Mouse (Mus musculus): Measurements from ENCODE around the gene Zscan10. TPM values are rescaled to one million over a fixed set of nuclear protein-coding genes. Genes with fewer than 3 reads are reported as not detected.

Zscan10 gene
- polyA plus RNA-seq, 1 experiment: 0.02 TPM

DNA sequence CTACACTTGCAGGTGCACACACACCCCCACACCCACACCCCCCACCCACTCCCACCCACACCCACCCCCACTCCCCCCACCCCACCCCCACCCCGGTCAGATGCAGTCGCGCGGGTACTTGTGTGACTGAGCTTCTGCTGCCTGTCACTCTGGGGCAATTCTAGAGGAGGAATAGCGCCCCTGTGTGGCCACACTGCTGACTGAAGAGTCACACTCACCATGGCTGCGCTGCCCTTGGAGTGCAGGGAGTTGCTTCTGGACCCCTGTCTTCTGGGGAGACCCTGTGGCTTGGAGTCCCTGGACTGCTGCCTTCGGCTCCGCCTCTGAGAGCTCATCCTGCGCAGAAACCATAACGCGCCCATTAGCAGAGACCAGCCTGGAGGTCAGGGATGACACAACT lies 40.9 kb upstream of the Zscan10 start:
- Histone ChIP-seq H3K4me2 (ENCODE audit: low read depth) (no peak overlapping the region), H3K79me2 (ENCODE audit: control insufficient read depth, insufficient read depth) (peaks cover 9% of the 10 kb centered on the region), H3K36me3 (ENCODE audit: control insufficient read depth, insufficient read depth) (peaks cover 16% of the 10 kb centered on the region), H3K27me3 (ENCODE audit: control insufficient read depth, insufficient read depth, insufficient read length) (no peaks in the 10 kb centered on the region), H3K4me3 (no peak overlapping the region), H3ac (ENCODE audit: control insufficient read depth, insufficient read length) (no peak overlapping the region)
- TF ChIP-seq POLR2AphosphoS2 (IDR thresholded peaks at IDR 0.05; ENCODE audit: insufficient read length, low read depth): no peak
- no peak for TF ChIP-seq SRF (IDR thresholded peaks at IDR 0.05; ENCODE audit: control insufficient read depth, insufficient read length, low read depth)
- TF ChIP-seq REST (IDR thresholded peaks at IDR 0.05; ENCODE audit: insufficient read depth, insufficient read length): no peak
- no peak for TF ChIP-seq POLR2A (IDR thresholded peaks at IDR 0.05; ENCODE audit: insufficient read length, low read depth)
- TF ChIP-seq MYOG (IDR thresholded peaks at IDR 0.05; ENCODE audit: control insufficient read depth in 1 of 3, insufficient read depth in 1 of 3, insufficient read length in 2 of 3, low read depth in 2 of 3): no peak
- TF ChIP-seq USF1 (IDR thresholded peaks at IDR 0.05; ENCODE audit: low read depth): no peak
- no peak for TF ChIP-seq TCF3 (IDR thresholded peaks at IDR 0.05; ENCODE audit: insufficient read length, low read depth)
- TF ChIP-seq MAX (IDR thresholded peaks at IDR 0.05; ENCODE audit: low read depth): no peak
- TF ChIP-seq E2F4 (IDR thresholded peaks at IDR 0.05; ENCODE audit: insufficient read depth): no peak
- no peak for TF ChIP-seq MYOD1 (IDR thresholded peaks at IDR 0.05; ENCODE audit: control insufficient read depth in 1 of 3, insufficient read length in 2 of 3, low read depth in 2 of 3)
- no peak for TF ChIP-seq CEBPB (IDR thresholded peaks at IDR 0.05; ENCODE audit: insufficient read depth, poor library complexity, severe bottlenecking)
- no peak for TF ChIP-seq TCF12 (IDR thresholded peaks at IDR 0.05; ENCODE audit: insufficient read depth, poor library complexity, severe bottlenecking)

DNA sequence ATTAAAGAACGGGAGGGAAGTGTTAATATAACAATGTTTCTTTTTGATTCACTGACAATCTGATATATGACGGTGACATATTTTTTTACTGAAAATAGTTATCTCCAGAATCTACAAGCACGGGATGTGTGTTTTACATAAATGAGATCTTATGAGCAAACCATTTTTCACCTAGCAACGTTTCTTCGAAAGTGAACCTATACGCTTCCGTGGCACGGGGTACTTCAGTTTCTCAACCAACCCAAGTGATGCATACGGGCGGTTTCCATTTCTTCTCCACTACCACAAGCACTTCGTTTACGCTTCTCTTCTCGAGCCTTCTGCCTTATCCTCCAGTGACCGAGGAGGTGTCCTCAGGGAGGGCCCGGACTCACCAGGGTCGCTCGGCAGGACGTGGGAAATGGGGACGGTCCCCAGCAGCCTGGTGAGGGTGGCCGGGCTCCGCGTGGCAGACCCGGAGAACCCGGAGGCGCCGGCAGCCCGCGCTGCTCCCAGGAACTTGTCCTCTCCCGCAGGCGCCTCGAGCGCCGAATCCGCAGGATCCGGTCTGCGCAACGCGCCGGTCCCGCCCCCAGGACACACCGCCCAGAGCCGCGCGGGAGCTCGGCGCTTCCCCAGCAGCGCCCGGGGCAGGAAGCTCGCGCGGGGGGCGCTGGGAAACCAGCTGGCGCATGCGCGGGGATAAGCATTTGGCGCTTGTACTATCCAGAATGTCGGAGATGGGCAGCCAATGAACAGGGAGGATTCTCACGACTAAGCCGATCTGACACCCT lies 36.9 kb upstream of the Zscan10 start, which contains the start of gene Zfp213:
Gene Zfp213 (minus strand): TSS at position 644 of the 773 bp plus-strand sequence.
- peak within 1 kb of the TSS; percentile 87 for H3ac ChIP-seq (ENCODE audit: control insufficient read depth, insufficient read length)
- H3K79me2 ChIP-seq (ENCODE audit: control insufficient read depth, insufficient read depth): peaks cover 9% of the 10 kb centered on the region
- no peaks in the 10 kb centered on the region for H3K27me3 ChIP-seq (ENCODE audit: control insufficient read depth, insufficient read depth, insufficient read length)
- TF ChIP-seq MAX (IDR thresholded peaks at IDR 0.05; ENCODE audit: low read depth): no peak
- TF ChIP-seq POLR2A (IDR thresholded peaks at IDR 0.05; ENCODE audit: insufficient read length, low read depth): peak; percentile 81
- no peak for TF ChIP-seq TCF12 (IDR thresholded peaks at IDR 0.05; ENCODE audit: insufficient read depth, poor library complexity, severe bottlenecking)
- no peak for TF ChIP-seq SRF (IDR thresholded peaks at IDR 0.05; ENCODE audit: control insufficient read depth, insufficient read length, low read depth)
- no peak for TF ChIP-seq USF1 (IDR thresholded peaks at IDR 0.05; ENCODE audit: low read depth)
- TF ChIP-seq MYOG (IDR thresholded peaks at IDR 0.05; ENCODE audit: control insufficient read depth in 1 of 3, insufficient read depth in 1 of 3, insufficient read length in 2 of 3, low read depth in 2 of 3): peak in 1 of 3 experiments; percentile 2
- TF ChIP-seq POLR2AphosphoS2 (IDR thresholded peaks at IDR 0.05; ENCODE audit: insufficient read length, low read depth): peak; percentile 75
- peak; percentile 26 for TF ChIP-seq E2F4 (IDR thresholded peaks at IDR 0.05; ENCODE audit: insufficient read depth)
- H3K4me3 ChIP-seq: peak within 1 kb of the TSS; percentile 92
- H3K36me3 ChIP-seq (ENCODE audit: control insufficient read depth, insufficient read depth): peaks cover 11% of the 10 kb centered on the region
- peak within 1 kb of the TSS; percentile 99 for H3K4me2 ChIP-seq (ENCODE audit: low read depth)

DNA sequence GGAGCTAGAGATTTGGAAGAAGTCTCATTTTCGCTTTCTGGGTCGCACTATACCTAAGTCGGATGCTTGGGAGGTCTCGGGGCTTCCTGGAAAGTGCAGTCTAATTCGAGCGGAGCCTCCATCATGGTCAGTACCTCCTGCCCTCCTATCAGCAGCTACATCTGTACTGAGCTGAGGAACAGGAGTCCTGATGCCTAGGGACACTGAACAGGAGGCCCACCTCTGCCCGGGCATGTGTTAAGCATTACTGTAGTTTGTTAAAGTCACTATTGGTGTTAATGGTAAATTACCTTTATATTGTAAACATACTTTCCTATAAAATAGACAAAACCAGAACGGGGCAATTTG lies 36.3 kb upstream of the Zscan10 start:
- Histone ChIP-seq H3K27me3 (ENCODE audit: control insufficient read depth, insufficient read depth, insufficient read length) (no peaks in the 10 kb centered on the region), H3K36me3 (ENCODE audit: control insufficient read depth, insufficient read depth) (peaks cover 11% of the 10 kb centered on the region), H3ac (ENCODE audit: control insufficient read depth, insufficient read length) (peak overlapping the region; percentile 87), H3K4me3 (peak overlapping the region; percentile 92), H3K4me2 (ENCODE audit: low read depth) (peak overlapping the region; percentile 99), H3K79me2 (ENCODE audit: control insufficient read depth, insufficient read depth) (peaks cover 9% of the 10 kb centered on the region)
- TF ChIP-seq MYOG (IDR thresholded peaks at IDR 0.05; ENCODE audit: control insufficient read depth in 1 of 3, insufficient read depth in 1 of 3, insufficient read length in 2 of 3, low read depth in 2 of 3) (no peak), SRF (IDR thresholded peaks at IDR 0.05; ENCODE audit: control insufficient read depth, insufficient read length, low read depth) (no peak), REST (IDR thresholded peaks at IDR 0.05; ENCODE audit: insufficient read depth, insufficient read length) (no peak), E2F4 (IDR thresholded peaks at IDR 0.05; ENCODE audit: insufficient read depth) (no peak), MAX (IDR thresholded peaks at IDR 0.05; ENCODE audit: low read depth) (no peak), TCF12 (IDR thresholded peaks at IDR 0.05; ENCODE audit: insufficient read depth, poor library complexity, severe bottlenecking) (no peak), TCF3 (IDR thresholded peaks at IDR 0.05; ENCODE audit: insufficient read length, low read depth) (no peak), POLR2AphosphoS2 (IDR thresholded peaks at IDR 0.05; ENCODE audit: insufficient read length, low read depth) (no peak), MYOD1 (IDR thresholded peaks at IDR 0.05; ENCODE audit: control insufficient read depth in 1 of 3, insufficient read length in 2 of 3, low read depth in 2 of 3) (no peak)

DNA sequence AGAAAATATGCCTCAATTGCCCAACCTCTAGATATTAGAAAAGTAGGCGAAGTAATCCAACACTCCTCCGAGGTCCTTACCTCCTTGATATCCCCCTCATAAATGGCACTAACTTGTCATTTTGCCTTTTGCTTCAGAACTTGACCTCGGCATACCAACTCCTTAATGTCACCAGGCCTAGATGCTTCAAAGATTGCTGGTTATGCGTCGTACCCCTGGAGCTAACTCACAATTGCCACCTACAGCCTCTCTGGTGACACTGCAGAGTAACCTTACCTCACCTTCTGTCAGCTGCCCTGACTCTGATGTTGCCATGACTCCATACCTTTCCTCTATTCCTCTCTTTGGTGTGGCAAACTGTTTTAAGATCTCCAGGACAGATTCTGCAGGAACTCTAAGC lies 33.9 kb upstream of the Zscan10 start:
- Histone ChIP-seq H3K79me2 (ENCODE audit: control insufficient read depth, insufficient read depth) (peaks cover 9% of the 10 kb centered on the region), H3ac (ENCODE audit: control insufficient read depth, insufficient read length) (no peak overlapping the region), H3K4me2 (ENCODE audit: low read depth) (no peak overlapping the region), H3K27me3 (ENCODE audit: control insufficient read depth, insufficient read depth, insufficient read length) (no peaks in the 10 kb centered on the region), H3K36me3 (ENCODE audit: control insufficient read depth, insufficient read depth) (no peaks in the 10 kb centered on the region), H3K4me3 (no peak overlapping the region)
- TF ChIP-seq POLR2A (IDR thresholded peaks at IDR 0.05; ENCODE audit: insufficient read length, low read depth) (no peak), TCF3 (IDR thresholded peaks at IDR 0.05; ENCODE audit: insufficient read length, low read depth) (no peak), E2F4 (IDR thresholded peaks at IDR 0.05; ENCODE audit: insufficient read depth) (no peak), MYOG (IDR thresholded peaks at IDR 0.05; ENCODE audit: control insufficient read depth in 1 of 3, insufficient read depth in 1 of 3, insufficient read length in 2 of 3, low read depth in 2 of 3) (no peak), REST (IDR thresholded peaks at IDR 0.05; ENCODE audit: insufficient read depth, insufficient read length) (no peak), SRF (IDR thresholded peaks at IDR 0.05; ENCODE audit: control insufficient read depth, insufficient read length, low read depth) (no peak), TCF12 (IDR thresholded peaks at IDR 0.05; ENCODE audit: insufficient read depth, poor library complexity, severe bottlenecking) (no peak), USF1 (IDR thresholded peaks at IDR 0.05; ENCODE audit: low read depth) (no peak), MYOD1 (IDR thresholded peaks at IDR 0.05; ENCODE audit: control insufficient read depth in 1 of 3, insufficient read length in 2 of 3, low read depth in 2 of 3) (no peak), CEBPB (IDR thresholded peaks at IDR 0.05; ENCODE audit: insufficient read depth, poor library complexity, severe bottlenecking) (no peak), POLR2AphosphoS2 (IDR thresholded peaks at IDR 0.05; ENCODE audit: insufficient read length, low read depth) (no peak), MAX (IDR thresholded peaks at IDR 0.05; ENCODE audit: low read depth) (no peak)
